Mouse (Mus musculus): ENCODE data around the gene Zfp105.

Zfp105 gene

GRCm38 (mm10) chr9:122922936-122923381, at the start of gene Zfp105:
TSS of gene Zfp105 (plus strand) at chr9:122923072.
- DNase-seq (ENCODE audit: low read depth in 2 of 2, low spot score in 2 of 2) = no peak

- DNase-seq (ENCODE audit: low read depth in 2 of 2, low spot score in 2 of 2) = no peak
Observed at GRCm38 (mm10) chr9:122874653-122875052, 48.2 kb upstream of the Zfp105 start.

- no peak for DNase-seq (ENCODE audit: low read depth in 2 of 2, low spot score in 2 of 2)
Observed at GRCm38 (mm10) chr9:122875145-122875544, 47.7 kb upstream of the Zfp105 start.

- DNase-seq (ENCODE audit: low read depth in 2 of 2, low spot score in 2 of 2) = no peak
Observed at GRCm38 (mm10) chr9:122885385-122885784, 37.5 kb upstream of the Zfp105 start, which contains the start of gene Zkscan7. TSS of gene Zkscan7 (plus strand) at chr9:122885685.

GRCm38 (mm10) chr9:122886372-122887179, 36.3 kb upstream of the Zfp105 start:
- DNase-seq (ENCODE audit: low read depth in 2 of 2, low spot score in 2 of 2) = peak; percentile 47 to 63

GRCm38 (mm10) chr9:122901047-122901446, 21.8 kb upstream of the Zfp105 start:
- no peak for DNase-seq (ENCODE audit: low read depth in 2 of 2, low spot score in 2 of 2)

GRCm38 (mm10) chr9:122902717-122903535, 19.9 kb upstream of the Zfp105 start:
- DNase-seq (ENCODE audit: low read depth in 2 of 2, low spot score in 2 of 2) = no peak

- no peak for DNase-seq (ENCODE audit: low read depth in 2 of 2, low spot score in 2 of 2)
Observed at GRCm38 (mm10) chr9:122922436-122922835, 436 bp upstream of the Zfp105 start.

GRCm38 (mm10) chr9:122928915-122929314, 6.0 kb downstream of the Zfp105 start:
- no peak for DNase-seq (ENCODE audit: low read depth in 2 of 2, low spot score in 2 of 2)

GRCm38 (mm10) chr9:122950643-122951475, 28.0 kb downstream of the Zfp105 start, which contains the start of the genes 1110059G10Rik and Kif15:
TSS of gene 1110059G10Rik (minus strand) at chr9:122951000.
TSS of gene Kif15 (plus strand) at chr9:122951046.
- DNase-seq (ENCODE audit: low read depth in 2 of 2, low spot score in 2 of 2) = peak; percentile 91 to 96

All from CD8-positive naive resting alpha-beta T cell, adult 2 months (primary cell).